Mouse (Mus musculus) lung, embryonic 14.5 days (tissue): ENCODE measurements around the gene Scarf2. TPM values are rescaled to one million over a fixed set of nuclear protein-coding genes. Genes with fewer than 3 reads are reported as not detected.
A peak's percentile ranks its signal among the peaks of the same experiment; 100 is the strongest.

Experiments
- ATAC-seq: fragments of 200-750 bp; cut with Nextera tagmentation; 2 replicates; pipeline ENCODE4 v1.8.0; 2017; ENCODE audit warnings: mild to moderate bottlenecking, moderate TSS enrichment, moderate library complexity; ENCODE audit not compliant: insufficient read depth
- DNase-seq: peaks from one replicate; pipeline ENCODE4 v3.0.0-alpha.2; 2015
- H3K27ac ChIP-seq: fragments of 300-500 bp; sonication (generic); 2 replicates; pipeline ENCODE4 v1.5.1; 2014; ENCODE audit warnings: low read depth, mild to moderate bottlenecking, moderate library complexity
- H3K27me3 ChIP-seq: fragments of 300-500 bp; sonication (generic); 2 replicates; pipeline ENCODE4 v1.6.1; 2014; ENCODE audit warnings: low read length, control low read depth; ENCODE audit not compliant: insufficient read depth
- H3K36me3 ChIP-seq: fragments of 300-500 bp; sonication (generic); 2 replicates; pipeline ENCODE4 v1.6.1; 2014; ENCODE audit warnings: control low read depth; ENCODE audit not compliant: insufficient read depth
- H3K4me1 ChIP-seq: fragments of 300-500 bp; sonication (generic); 2 replicates; pipeline ENCODE4 v1.6.1; 2014; ENCODE audit warnings: antibody characterized with exemption, control low read depth; ENCODE audit not compliant: insufficient read depth
- H3K4me2 ChIP-seq: fragments of 300-500 bp; sonication (generic); 2 replicates; pipeline ENCODE4 v1.6.1; 2014; ENCODE audit warnings: mild to moderate bottlenecking
- H3K4me3 ChIP-seq: fragments of 300-500 bp; sonication (generic); 2 replicates; pipeline ENCODE4 v1.5.1; 2014; ENCODE audit warnings: low read depth, low read length
- H3K9ac ChIP-seq: fragments of 300-500 bp; sonication (generic); 2 replicates; pipeline ENCODE4 v1.6.1; 2014
- H3K9me3 ChIP-seq: fragments of 300-500 bp; sonication (generic); 2 replicates; pipeline ENCODE4 v1.6.1; 2016; ENCODE audit warnings: low read depth, low read length, control low read depth
- CTCF ChIP-seq: IDR thresholded peaks from 2 replicates; pipeline ENCODE4 v1.5.1; 2016; ENCODE audit warnings: antibody characterized with exemption, low read depth
- WGBS: fragments of 180-500 bp; shearing (Covaris S2); extraction: QIAGEN DNeasy Blood & Tissue Kit; methylation state at CpG from one replicate; pipeline ENCODE4 v1.1.7; 2014; 5-methylcytosine and 5-hydroxymethylcytosine counted together
- polyA plus RNA-seq: library from polyadenylated mRNA; unstranded; fragments of >200 nt; fragmentation: Nextera tagmentation; extraction: Ambion mirVana; gene quantifications from 2 replicates; pipeline ENCODE4 v1.2.1, GENCODE M21; 2014

The Scarf2 gene
- 32.7 and 36.3 TPM in 2 replicates for polyA plus RNA-seq

DNA sequence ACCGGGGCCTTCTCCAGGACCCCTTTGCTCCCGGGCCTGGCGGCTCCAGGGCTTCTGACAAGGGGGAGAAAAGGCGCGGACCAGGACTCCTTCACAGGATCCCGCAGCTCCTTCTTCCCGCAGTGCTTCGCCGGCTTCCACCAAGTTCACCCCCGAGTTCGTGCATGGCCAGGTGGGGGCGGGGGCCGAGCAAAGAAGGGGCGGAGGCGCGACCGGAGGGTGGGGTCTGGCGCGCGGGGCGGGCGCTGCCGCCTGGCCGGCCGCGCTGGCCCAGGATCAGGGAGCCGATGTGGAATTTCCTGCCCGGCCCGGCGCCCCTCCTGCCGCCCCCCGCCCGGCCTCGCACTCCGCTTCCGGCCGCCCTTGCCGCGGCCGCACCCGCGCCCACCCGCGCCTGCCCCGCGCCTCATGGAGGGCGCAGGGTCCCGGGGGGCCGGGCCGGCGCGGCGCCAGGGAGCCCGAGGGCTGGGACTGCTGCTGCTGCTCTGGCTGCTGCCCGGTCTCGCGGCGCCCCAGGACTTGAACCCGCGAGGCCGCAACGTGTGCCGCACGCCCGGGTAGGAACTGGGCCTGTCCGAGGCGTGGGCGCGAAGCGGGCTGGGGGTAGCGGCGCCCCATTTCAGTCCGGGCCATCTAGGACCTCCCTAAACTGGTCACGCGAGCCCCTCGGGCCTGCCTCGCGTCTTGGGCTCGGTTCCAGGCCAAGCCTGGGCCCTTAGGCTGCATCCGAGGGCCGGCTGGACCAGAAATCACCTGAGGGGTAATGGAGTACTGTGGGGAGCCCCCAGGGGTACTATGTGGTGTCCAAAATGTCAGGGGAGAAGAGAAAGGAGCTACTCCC is at the start of gene Scarf2:
TSS of gene Scarf2 (plus strand) at position 312 of the 841 bp plus-strand sequence.
- ATAC-seq, result peak; percentile 71
- H3K4me1 ChIP-seq, result peaks cover 19% of the 10 kb centered on the region
- no peaks in the 10 kb centered on the region for H3K9me3 ChIP-seq
- H3K9ac ChIP-seq, result peak within 1 kb of the TSS; percentile 93
- peak; percentile 88 for DNase-seq
- TF ChIP-seq CTCF, result no peak
- peak within 1 kb of the TSS; percentile 82 for H3K4me2 ChIP-seq
- peaks cover 16% of the 10 kb centered on the region for H3K27me3 ChIP-seq
- peaks cover 22% of the 10 kb centered on the region for H3K36me3 ChIP-seq
- peak within 1 kb of the TSS; percentile 97 for H3K27ac ChIP-seq
- WGBS, result under 1% methylated on average over 69 of the region's 81 CpGs
- peak within 1 kb of the TSS; percentile 79 for H3K4me3 ChIP-seq

DNA sequence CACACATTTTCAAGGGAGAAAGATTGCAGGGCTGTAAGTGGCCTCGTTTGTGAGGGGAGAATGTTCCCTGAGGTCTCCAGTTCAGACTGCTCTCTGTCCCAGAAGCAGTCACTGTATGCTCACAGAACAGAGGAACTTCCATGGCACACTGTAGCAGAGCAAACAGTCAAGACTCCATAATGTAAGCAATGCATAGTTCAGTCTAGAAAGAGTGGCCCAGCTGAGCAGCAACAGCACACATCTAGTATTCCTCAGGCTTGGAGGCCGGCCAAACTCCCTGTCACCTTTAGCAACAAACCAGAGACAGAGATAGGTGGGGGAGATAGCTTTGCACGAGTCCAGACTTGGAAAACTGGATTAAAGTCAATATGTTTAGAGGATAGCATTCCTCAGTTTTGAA is 44.1 kb upstream of the Scarf2 start:
- ATAC-seq (peak; percentile 74), DNase-seq (peak; percentile 64)
- WGBS, result 7% methylated on average over 3 of the region's 3 CpGs
- no peak overlapping the region for H3K4me2 ChIP-seq
- no peak overlapping the region for H3K4me3 ChIP-seq
- H3K36me3 ChIP-seq, result no peaks in the 10 kb centered on the region
- no peaks in the 10 kb centered on the region for H3K9me3 ChIP-seq
- H3K27ac ChIP-seq, result peak overlapping the region; percentile 48; the same call in 1 of the 2 replicates
- no peaks in the 10 kb centered on the region for H3K4me1 ChIP-seq
- H3K27me3 ChIP-seq, result no peaks in the 10 kb centered on the region
- TF ChIP-seq CTCF, result no peak
- H3K9ac ChIP-seq, result no peak overlapping the region

DNA sequence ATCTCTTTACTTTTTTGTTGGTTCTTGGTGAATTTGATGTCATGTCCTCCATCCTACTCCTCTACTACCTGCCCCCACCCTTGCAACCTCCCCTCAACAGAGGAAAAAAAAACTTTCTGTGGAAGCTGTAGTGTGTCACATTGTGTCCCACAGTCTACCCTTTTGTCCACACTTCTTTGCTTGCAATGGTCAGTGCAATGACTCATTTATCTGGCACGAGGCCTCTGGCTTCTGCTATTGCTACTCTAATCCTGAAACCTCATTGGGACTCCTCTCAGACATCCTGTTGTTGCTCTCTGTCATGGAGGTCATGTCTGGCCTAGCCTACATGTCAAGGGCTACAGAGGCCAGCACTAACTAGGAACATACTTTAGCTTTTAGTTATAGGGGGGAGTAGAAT is 43.4 kb upstream of the Scarf2 start:
- WGBS, result 43% methylated on average over 1 of the region's 1 CpGs
- ATAC-seq, result no peak; the same call in 1 of the 2 replicates
- H3K27me3 ChIP-seq, result no peaks in the 10 kb centered on the region
- no peaks in the 10 kb centered on the region for H3K9me3 ChIP-seq
- no peak overlapping the region for H3K4me2 ChIP-seq
- H3K36me3 ChIP-seq, result no peaks in the 10 kb centered on the region
- no peak overlapping the region for H3K9ac ChIP-seq
- no peaks in the 10 kb centered on the region for H3K4me1 ChIP-seq
- no peak overlapping the region for H3K4me3 ChIP-seq
- no peak overlapping the region; the same call in 1 of the 2 replicates for H3K27ac ChIP-seq
- TF ChIP-seq CTCF, result no peak
- DNase-seq, result no peak

DNA sequence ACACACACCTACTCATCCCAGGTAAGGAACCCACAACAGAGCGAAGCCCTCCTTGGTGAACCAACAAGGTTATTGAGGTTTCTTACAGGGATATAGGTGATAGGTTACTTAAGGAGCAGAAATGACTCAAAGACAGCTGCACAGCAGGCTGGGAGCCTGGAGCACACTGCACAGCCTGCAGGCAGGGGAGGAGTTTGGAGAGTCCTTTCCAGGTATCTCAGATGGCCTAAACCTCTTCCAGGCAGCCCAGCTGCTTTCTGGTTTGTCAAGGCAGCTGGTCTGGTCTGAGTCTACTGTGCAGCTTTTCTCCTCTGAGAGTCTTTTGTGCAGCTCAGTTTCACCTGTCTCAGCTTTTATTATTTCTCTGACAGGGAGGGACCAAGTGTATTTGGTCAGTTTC is 39.3 kb upstream of the Scarf2 start:
- Histone ChIP-seq H3K9me3 (no peaks in the 10 kb centered on the region), H3K9ac (no peak overlapping the region), H3K4me1 (0 out of 2 replicates have a peak, but pooled peaks cover 5% of the 10 kb centered on the region), H3K36me3 (peaks cover 5% of the 10 kb centered on the region), H3K27me3 (no peaks in the 10 kb centered on the region), H3K4me2 (no peak overlapping the region), H3K27ac (no peak overlapping the region), H3K4me3 (no peak overlapping the region)
- ATAC-seq, result no peak
- no peak for DNase-seq
- WGBS, result 97% methylated on average over 1 of the region's 1 CpGs
- TF ChIP-seq CTCF, result no peak

DNA sequence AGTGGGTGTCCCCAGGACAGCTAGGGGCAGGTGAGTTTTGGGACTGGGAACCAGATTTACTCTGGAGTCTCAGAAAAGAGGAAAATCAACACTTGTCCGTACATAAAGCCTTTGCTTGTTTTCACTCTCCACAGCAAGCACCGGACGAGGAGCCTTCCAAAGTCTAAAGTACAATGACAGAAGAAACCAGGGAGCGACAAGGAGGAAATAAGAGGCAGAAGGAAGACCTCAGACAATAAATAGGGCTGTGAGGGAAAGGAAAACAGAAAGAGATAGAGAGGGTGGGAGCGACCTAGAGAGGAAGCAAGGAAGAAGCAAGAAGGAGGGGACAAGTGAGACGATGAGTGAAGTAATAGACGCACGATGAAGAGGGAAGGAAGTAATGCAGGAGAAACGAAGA is 38.2 kb upstream of the Scarf2 start:
- DNase-seq (no peak), ATAC-seq (no peak; the same call in 1 of the 2 replicates)
- H3K4me2 ChIP-seq, result peak overlapping the region; percentile 91
- H3K27ac ChIP-seq, result no peak overlapping the region
- H3K4me1 ChIP-seq, result 0 out of 2 replicates have a peak, but pooled peaks cover 5% of the 10 kb centered on the region
- H3K4me3 ChIP-seq, result peak overlapping the region; percentile 67
- TF ChIP-seq CTCF, result no peak
- no peaks in the 10 kb centered on the region for H3K27me3 ChIP-seq
- peak overlapping the region; percentile 87 for H3K9ac ChIP-seq
- 34% methylated on average over 9 of the region's 9 CpGs for WGBS
- H3K36me3 ChIP-seq, result peaks cover 7% of the 10 kb centered on the region
- H3K9me3 ChIP-seq, result no peaks in the 10 kb centered on the region

DNA sequence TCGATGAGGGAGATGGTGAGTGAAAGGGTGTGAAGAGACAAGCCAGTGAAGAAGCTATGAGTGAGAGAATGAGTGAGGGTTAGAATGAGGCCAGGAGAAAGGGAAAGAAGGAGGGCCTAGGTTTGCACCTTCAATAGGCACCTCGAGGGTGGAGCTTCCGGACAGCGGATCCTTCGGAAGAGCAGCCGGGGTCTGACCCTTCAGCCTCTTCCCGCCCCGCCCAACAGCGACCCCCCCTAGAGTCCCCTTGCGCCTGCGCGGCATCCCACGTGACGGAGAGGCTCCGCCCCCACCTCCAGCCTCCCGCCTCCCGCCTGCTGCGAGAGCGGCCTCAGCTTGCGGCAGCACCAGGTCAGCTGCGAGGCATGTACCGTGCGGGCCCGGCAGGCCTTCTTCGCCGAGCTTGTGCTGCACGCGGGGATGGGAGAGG is 37.7 kb upstream of the Scarf2 start, which contains the start of gene Klhl22:
TSS of gene Klhl22 (plus strand) at position 275 of the 430 bp plus-strand sequence.
- Histone ChIP-seq H3K27ac (peak within 1 kb of the TSS; percentile 68; the same call in 1 of the 2 replicates), H3K27me3 (no peaks in the 10 kb centered on the region), H3K4me1 (0 out of 2 replicates have a peak, but pooled peaks cover 5% of the 10 kb centered on the region), H3K36me3 (peaks cover 11% of the 10 kb centered on the region), H3K9ac (peak within 1 kb of the TSS; percentile 87), H3K9me3 (no peaks in the 10 kb centered on the region), H3K4me2 (peak within 1 kb of the TSS; percentile 91), H3K4me3 (peak within 1 kb of the TSS; percentile 67)
- no peak for TF ChIP-seq CTCF
- WGBS, result under 1% methylated on average over 22 of the region's 28 CpGs
- peak; percentile 96 for ATAC-seq
- peak; percentile 95 for DNase-seq

DNA sequence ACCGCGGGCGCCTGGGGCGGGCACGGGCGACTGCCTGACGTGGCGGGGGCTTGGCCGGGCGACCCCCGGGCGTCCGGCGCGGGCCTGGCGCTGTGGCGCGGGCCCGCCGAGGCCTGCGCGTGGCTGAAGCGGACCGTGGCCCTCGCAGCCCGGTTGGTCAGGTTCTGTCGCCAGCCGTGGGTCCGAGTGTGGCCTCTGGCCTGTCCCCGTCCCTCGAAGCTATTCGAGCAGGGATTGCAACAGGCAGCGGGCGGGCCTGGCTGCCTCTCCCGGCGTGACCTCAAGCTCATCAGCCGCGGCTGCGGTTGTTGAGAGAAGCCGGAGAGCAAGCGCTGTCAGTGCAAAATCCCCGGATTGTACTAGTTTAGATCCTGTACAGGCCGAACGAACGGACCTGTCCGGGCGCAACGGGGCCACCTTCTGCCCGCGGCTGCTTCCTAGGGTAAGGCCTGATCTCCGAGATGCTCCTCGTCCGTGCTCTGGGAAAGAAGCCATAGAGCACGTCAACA is 37.2 kb upstream of the Scarf2 start:
- Histone ChIP-seq H3K27ac (peak overlapping the region; percentile 68; the same call in 1 of the 2 replicates), H3K4me1 (0 out of 2 replicates have a peak, but pooled peaks cover 5% of the 10 kb centered on the region), H3K27me3 (no peaks in the 10 kb centered on the region), H3K4me2 (peak overlapping the region; percentile 91), H3K4me3 (peak overlapping the region; percentile 67), H3K9ac (peak overlapping the region; percentile 87), H3K9me3 (no peaks in the 10 kb centered on the region), H3K36me3 (peaks cover 15% of the 10 kb centered on the region)
- ATAC-seq, result peak; percentile 57
- DNase-seq, result peak; percentile 62
- under 1% methylated on average over 54 of the region's 54 CpGs for WGBS
- no peak for TF ChIP-seq CTCF
